Mouse (Mus musculus) ES-E14 (cell line): Measurements from ENCODE around the gene Nhlrc4. TPM values are rescaled to one million over a fixed set of nuclear protein-coding genes. Genes with fewer than 3 reads are reported as not detected.

ENCODE experiments used
- DNase-seq: peaks from one replicate; pipeline ENCODE4 v3.0.0-alpha.2; 2013; ENCODE audit warnings: low read depth, low spot score
- H3K27ac ChIP-seq: 2 replicates; pipeline ENCODE4 v1.5.1; 2012; ENCODE audit warnings: low read depth, mild to moderate bottlenecking, low read length, moderate library complexity, mixed read lengths; ENCODE audit not compliant: poor library complexity, insufficient read depth, severe bottlenecking
- H3K36me3 ChIP-seq: 2 replicates; pipeline ENCODE4 v1.6.1; 2012; ENCODE audit warnings: mild to moderate bottlenecking, low read length, moderate library complexity, mixed read lengths; ENCODE audit not compliant: control insufficient read depth, poor library complexity, insufficient read depth, severe bottlenecking
- H3K4me1 ChIP-seq, 2 experiments: fragments of 150-350 bp in 1 of 2; sonication (generic) in 1 of 2; 2 replicates each; pipeline ENCODE4 v1.6.1; 2012; ENCODE audit warnings: low read length in 2 of 2, mild to moderate bottlenecking in 1 of 2, mixed read lengths in 1 of 2; ENCODE audit not compliant: control insufficient read depth in 2 of 2, insufficient read depth in 2 of 2, poor library complexity in 1 of 2
- H3K4me3 ChIP-seq, 2 experiments: fragments of 150-350 bp in 1 of 2; sonication (generic) in 1 of 2; 2 replicates each; pipeline ENCODE4 v1.5.1; 2012; ENCODE audit warnings: low read length in 2 of 2, low read depth in 1 of 2, mild to moderate bottlenecking in 1 of 2, mixed read lengths in 1 of 2; ENCODE audit not compliant: insufficient read depth in 1 of 2, poor library complexity in 1 of 2, severe bottlenecking in 1 of 2
- H3K9ac ChIP-seq: 2 replicates; pipeline ENCODE4 v1.6.1; 2012; ENCODE audit warnings: low read depth, mild to moderate bottlenecking, low read length, mixed read lengths; ENCODE audit not compliant: poor library complexity, insufficient read depth, severe bottlenecking
- H3K9me3 ChIP-seq: fragments of 150-350 bp; sonication (generic); 2 replicates; pipeline ENCODE4 v1.6.1; 2012; ENCODE audit warnings: low read depth, mild to moderate bottlenecking, low read length; ENCODE audit not compliant: control insufficient read depth, insufficient read depth
- CHD2 ChIP-seq: IDR thresholded peaks from 2 replicates; pipeline ENCODE4 v1.6.1; 2014; ENCODE audit warnings: mild to moderate bottlenecking, low read depth, low read length, inconsistent platforms
- HCFC1 ChIP-seq: IDR thresholded peaks from 2 replicates; pipeline ENCODE4 v1.6.1; 2012; ENCODE audit warnings: low read length, inconsistent platforms, borderline replicate concordance; ENCODE audit not compliant: insufficient read depth
- MAFK ChIP-seq: IDR thresholded peaks from 2 replicates; pipeline ENCODE4 v1.6.1; 2014; ENCODE audit warnings: mild to moderate bottlenecking, low read depth, low read length, inconsistent platforms; ENCODE audit not compliant: insufficient read depth
- ZC3H11A ChIP-seq: IDR thresholded peaks from 2 replicates; pipeline ENCODE4 v1.6.1; 2012; ENCODE audit warnings: low read depth, mild to moderate bottlenecking, inconsistent platforms, low read length, borderline replicate concordance
- ZNF384 ChIP-seq: IDR thresholded peaks from 2 replicates; pipeline ENCODE4 v1.6.1; 2012; ENCODE audit warnings: low read depth, low read length, inconsistent platforms
- in situ Hi-C, 2 experiments: fragments of 600-800 bp; cut with MboI; formaldehyde crosslinking; loops; one replicate each; pipeline ENCODE4 v1.15.1; 2025; ENCODE audit warnings: low sequenced_read_pairs in 2 of 2, inconsistent platforms in 1 of 2; ENCODE audit not compliant: unreplicated experiment in 2 of 2
- total RNA-seq: library from RNA; depleted of rRNA; stranded (reverse); fragments of 300-350 nt; gene quantifications from 2 replicates; pipeline ENCODE4 v1.2.3, GENCODE M21; 2012

Gene Nhlrc4
- total RNA-seq, 1 experiment: 0.18 TPM

- TF ChIP-seq ZNF384 (no peak), ZC3H11A (no peak), MAFK (no peak), CHD2 (no peak), HCFC1 (no peak)
- Histone ChIP-seq H3K9ac (no peak overlapping the region), H3K9me3 (no peaks in the 10 kb centered on the region), H3K4me1 (peaks cover 2 to 3% of the 10 kb centered on the region in 2 experiments; a peak in 1 of 4 replicates), H3K4me3 (no peak overlapping the region), H3K27ac (no peak overlapping the region), H3K36me3 (peaks cover 1% of the 10 kb centered on the region; the same call in 1 of the 2 replicates)
- in situ Hi-C loops: no loop called here
- no peak for DNase-seq
Measured at GRCm38 (mm10) chr17:25913186-25913876, 31.4 kb downstream of the Nhlrc4 start.

- in situ Hi-C loops: no loop called here
- no peak overlapping the region for H3K4me3 ChIP-seq
- no peaks in the 10 kb centered on the region for H3K9me3 ChIP-seq
- no peak overlapping the region for H3K9ac ChIP-seq
- H3K36me3 ChIP-seq: peaks cover 1% of the 10 kb centered on the region; the same call in 1 of the 2 replicates
- H3K4me1 ChIP-seq: peaks cover 0 to 2% of the 10 kb centered on the region in 2 experiments; a peak in 1 of 4 replicates
- no peak overlapping the region for H3K27ac ChIP-seq
- DNase-seq: no peak
- no peak for TF ChIP-seq HCFC1
- TF ChIP-seq CHD2: no peak
- no peak for TF ChIP-seq ZC3H11A
- TF ChIP-seq ZNF384: no peak
- TF ChIP-seq MAFK: no peak
Measured at GRCm38 (mm10) chr17:25911816-25912215, 32.9 kb downstream of the Nhlrc4 start.

- in situ Hi-C loops: no loop called here
- H3K36me3 ChIP-seq: no peaks in the 10 kb centered on the region; the same call in 1 of the 2 replicates
- no peak overlapping the region for H3K27ac ChIP-seq
- H3K4me3 ChIP-seq: no peak overlapping the region
- H3K9me3 ChIP-seq: no peaks in the 10 kb centered on the region
- no peak for DNase-seq
- H3K4me1 ChIP-seq: peaks cover 0 to 2% of the 10 kb centered on the region in 2 experiments; a peak in 1 of 4 replicates
- TF ChIP-seq HCFC1: no peak
- TF ChIP-seq CHD2: no peak
- H3K9ac ChIP-seq: no peak overlapping the region
Measured at GRCm38 (mm10) chr17:25907640-25908039, 37.1 kb downstream of the Nhlrc4 start.

- no peaks in the 10 kb centered on the region; a peak in 1 of 4 replicates for H3K4me1 ChIP-seq
- H3K36me3 ChIP-seq: peaks cover 2% of the 10 kb centered on the region; the same call in 1 of the 2 replicates
- TF ChIP-seq HCFC1: no peak
- no peak for TF ChIP-seq ZNF384
- TF ChIP-seq MAFK: 0 out of 2 replicates have a peak, but pooled peaks have one; percentile 1
- no peak for TF ChIP-seq ZC3H11A
- no peak for TF ChIP-seq CHD2
- no peak overlapping the region for H3K4me3 ChIP-seq
- in situ Hi-C loops: no loop called here
- no peak overlapping the region for H3K9ac ChIP-seq
- no peak for DNase-seq
- H3K27ac ChIP-seq: no peak overlapping the region
- H3K9me3 ChIP-seq: no peaks in the 10 kb centered on the region
Measured at GRCm38 (mm10) chr17:25903061-25903460, 41.7 kb downstream of the Nhlrc4 start.

- no peaks in the 10 kb centered on the region; a peak in 1 of 4 replicates for H3K4me1 ChIP-seq
- H3K27ac ChIP-seq: no peak overlapping the region
- H3K36me3 ChIP-seq: peaks cover 2% of the 10 kb centered on the region; the same call in 1 of the 2 replicates
- TF ChIP-seq CHD2: no peak
- no peak for TF ChIP-seq ZNF384
- no peak for TF ChIP-seq MAFK
- TF ChIP-seq HCFC1: no peak
- no peak for TF ChIP-seq ZC3H11A
- H3K9me3 ChIP-seq: no peaks in the 10 kb centered on the region
- no peak for DNase-seq
- no peak overlapping the region for H3K9ac ChIP-seq
- in situ Hi-C loops: no loop called here
- no peak overlapping the region for H3K4me3 ChIP-seq
Measured at GRCm38 (mm10) chr17:25900193-25900592, 44.6 kb downstream of the Nhlrc4 start.
